Mouse (Mus musculus): ENCODE data around the gene Rfc1. TPM values are rescaled to one million over a fixed set of nuclear protein-coding genes. Genes with fewer than 3 reads are reported as not detected.

The Rfc1 gene
- polyA plus RNA-seq, 1 experiment from 2014 or later = 50.2 TPM

DNA sequence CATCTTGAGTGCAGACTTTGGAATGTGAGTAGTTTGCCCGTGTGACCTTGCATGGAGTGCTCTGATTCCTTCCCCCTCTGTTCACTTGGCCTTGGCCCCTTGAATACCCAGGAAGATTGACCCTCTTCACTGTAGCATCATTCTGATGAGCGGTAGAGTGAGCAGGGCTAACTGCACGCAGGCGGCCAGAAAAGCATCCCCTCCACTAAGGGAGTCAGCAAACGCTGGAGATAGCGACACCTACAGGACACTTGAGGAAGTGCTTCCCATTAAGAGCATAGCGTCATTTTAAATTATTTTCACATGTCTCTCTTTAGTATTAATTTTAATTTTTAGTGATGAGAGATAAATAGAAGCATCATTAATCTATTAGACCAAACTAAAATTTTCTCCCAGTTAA lies 122.1 kb downstream of the Rfc1 start:
- ChIA-PET CTCF (interaction anchor here (0.8 to 2.9 kb wide), 10 partner anchors 8 to 220 kb away, joined by 3 to 15 read pairs (median 4); partner anchors contain the start of gene Wdr19), POLR2A (no interaction called here)
- no peak for ATAC-seq
- TF ChIP-seq CTCF (IDR thresholded peaks at IDR 0.05) = peak; percentile 96
- no peak for DNase-seq (ENCODE audit: low read depth, low spot score)
- in situ Hi-C loops (cut with MboI; ENCODE audit: low pct_unique_long_range_greater_than_20kb) = no loop called here
- no peaks in the 10 kb centered on the region for H3K27me3 ChIP-seq

Other genes with a start within 250 kb of the Rfc1 start
- not detected for gene Tmem156, start 243.5 kb downstream of the Rfc1 start, polyA plus RNA-seq (2021)
- gene Klhl5, start 228.1 kb downstream of the Rfc1 start, polyA plus RNA-seq (2021) = 32.0 TPM
- 29.2 TPM for gene Wdr19, start 136.0 kb downstream of the Rfc1 start, polyA plus RNA-seq (2021)
- gene Klb, start 12.6 kb upstream of the Rfc1 start, polyA plus RNA-seq (2021) = 0.05 TPM
- gene Rpl9, start 55.8 kb upstream of the Rfc1 start, polyA plus RNA-seq (2021) = 1,404 TPM
- 44.5 TPM for gene Lias, start 55.8 kb upstream of the Rfc1 start, polyA plus RNA-seq (2021)
- gene Ugdh, start 100.3 kb upstream of the Rfc1 start, polyA plus RNA-seq (2021) = 64.2 TPM
- not detected for gene Gm43552, start 157.2 kb upstream of the Rfc1 start, polyA plus RNA-seq (2021)
- gene Smim14, start 201.5 kb upstream of the Rfc1 start, polyA plus RNA-seq (2021) = 122 TPM
- gene Ube2k, start 201.6 kb upstream of the Rfc1 start, polyA plus RNA-seq (2021) = 130 TPM

All from Patski (cell line).